Mouse (Mus musculus): Measurements from ENCODE around the gene Slc6a19. TPM values are rescaled to one million over a fixed set of nuclear protein-coding genes. Genes with fewer than 3 reads are reported as not detected.

The Slc6a19 gene
- polyA plus RNA-seq, 1 experiment = 18.6 TPM

- H3K27me3 ChIP-seq (ENCODE audit: control insufficient read depth, insufficient read depth, low read length) = no peaks in the 10 kb centered on the region
- 89% methylated on average over 11 of the region's 11 CpGs for WGBS
- TF ChIP-seq POLR2A (IDR thresholded peaks at IDR 0.05; ENCODE audit: control insufficient read depth, extremely low read depth, insufficient read depth, low read length, poor library complexity) = no peak
- no peak for TF ChIP-seq CTCF (IDR thresholded peaks at IDR 0.05; ENCODE audit: borderline replicate concordance, control insufficient read depth, extremely low read depth, insufficient read depth, low read length, poor library complexity)
- H3K4me1 ChIP-seq (replicated peaks; ENCODE audit: control insufficient read depth, insufficient read depth, low read length) = peaks cover 64% of the 10 kb centered on the region
- DNase-seq = no peak
- peaks cover 8% of the 10 kb centered on the region for H3K36me3 ChIP-seq (ENCODE audit: control insufficient read depth, insufficient read depth, low read length)
- H3K27ac ChIP-seq (ENCODE audit: control insufficient read depth, insufficient read depth, low read length) = no peak overlapping the region
- no peak overlapping the region for H3K4me3 ChIP-seq (ENCODE audit: control insufficient read depth, insufficient read depth, low read length)
Observed at GRCm38 (mm10) chr13:73683682-73684081, 21.0 kb downstream of the Slc6a19 start.

GRCm38 (mm10) chr13:73682226-73682625 is 22.4 kb downstream of the Slc6a19 start:
- TF ChIP-seq POLR2A (IDR thresholded peaks at IDR 0.05; ENCODE audit: control insufficient read depth, extremely low read depth, insufficient read depth, low read length, poor library complexity) = no peak
- no peak for TF ChIP-seq CTCF (IDR thresholded peaks at IDR 0.05; ENCODE audit: borderline replicate concordance, control insufficient read depth, extremely low read depth, insufficient read depth, low read length, poor library complexity)
- H3K4me1 ChIP-seq (replicated peaks; ENCODE audit: control insufficient read depth, insufficient read depth, low read length) = peaks cover 55% of the 10 kb centered on the region
- H3K27ac ChIP-seq (ENCODE audit: control insufficient read depth, insufficient read depth, low read length) = 0 out of 2 replicates have a peak overlapping the region, but pooled peaks have one; percentile 19
- WGBS = 68% methylated on average over 2 of the region's 2 CpGs
- H3K27me3 ChIP-seq (ENCODE audit: control insufficient read depth, insufficient read depth, low read length) = no peaks in the 10 kb centered on the region
- H3K36me3 ChIP-seq (ENCODE audit: control insufficient read depth, insufficient read depth, low read length) = peaks cover 8% of the 10 kb centered on the region
- no peak for DNase-seq
- no peak overlapping the region for H3K4me3 ChIP-seq (ENCODE audit: control insufficient read depth, insufficient read depth, low read length)

- Histone ChIP-seq H3K27ac (ENCODE audit: control insufficient read depth, insufficient read depth, low read length) (no peak overlapping the region), H3K4me1 (replicated peaks; ENCODE audit: control insufficient read depth, insufficient read depth, low read length) (peaks cover 37% of the 10 kb centered on the region)
Observed at GRCm38 (mm10) chr13:73680394-73680793, 24.3 kb downstream of the Slc6a19 start.

DNA sequence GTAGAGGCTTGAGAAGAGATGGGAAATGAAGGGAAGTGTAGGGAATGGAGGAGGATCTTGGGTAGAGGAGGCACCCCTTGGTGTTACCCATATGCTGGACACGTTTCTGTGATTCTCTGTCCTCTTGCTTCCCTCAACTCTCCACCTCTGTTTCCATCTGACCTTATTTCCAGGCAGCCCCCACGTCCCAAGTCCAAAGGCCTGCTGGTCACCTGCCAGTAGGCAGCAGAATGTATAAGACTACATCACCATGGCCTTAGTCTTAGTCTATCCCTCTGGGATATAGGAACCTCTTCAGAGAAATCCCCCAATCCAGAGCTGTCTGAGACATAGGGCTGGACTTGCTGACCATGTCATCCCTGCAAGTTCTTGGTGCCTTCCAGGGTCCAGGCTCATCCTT is 25.4 kb downstream of the Slc6a19 start:
- no peak for DNase-seq
- 93% methylated on average over 2 of the region's 2 CpGs for WGBS
- TF ChIP-seq POLR2A (IDR thresholded peaks at IDR 0.05; ENCODE audit: control insufficient read depth, extremely low read depth, insufficient read depth, low read length, poor library complexity) = no peak
- TF ChIP-seq CTCF (IDR thresholded peaks at IDR 0.05; ENCODE audit: borderline replicate concordance, control insufficient read depth, extremely low read depth, insufficient read depth, low read length, poor library complexity) = no peak
- peaks cover 34% of the 10 kb centered on the region for H3K4me1 ChIP-seq (replicated peaks; ENCODE audit: control insufficient read depth, insufficient read depth, low read length)
- peaks cover 8% of the 10 kb centered on the region for H3K36me3 ChIP-seq (ENCODE audit: control insufficient read depth, insufficient read depth, low read length)
- H3K4me3 ChIP-seq (ENCODE audit: control insufficient read depth, insufficient read depth, low read length) = no peak overlapping the region
- no peak overlapping the region for H3K27ac ChIP-seq (ENCODE audit: control insufficient read depth, insufficient read depth, low read length)
- no peaks in the 10 kb centered on the region for H3K27me3 ChIP-seq (ENCODE audit: control insufficient read depth, insufficient read depth, low read length)

More at GRCm38 (mm10) chr13:73680394-73680793, 24.3 kb downstream of the Slc6a19 start:
- Histone ChIP-seq H3K4me3 (ENCODE audit: control insufficient read depth, insufficient read depth, low read length) (no peak overlapping the region), H3K36me3 (ENCODE audit: control insufficient read depth, insufficient read depth, low read length) (peaks cover 8% of the 10 kb centered on the region), H3K27me3 (ENCODE audit: control insufficient read depth, insufficient read depth, low read length) (no peaks in the 10 kb centered on the region)
- TF ChIP-seq POLR2A (IDR thresholded peaks at IDR 0.05; ENCODE audit: control insufficient read depth, extremely low read depth, insufficient read depth, low read length, poor library complexity) (no peak), CTCF (IDR thresholded peaks at IDR 0.05; ENCODE audit: borderline replicate concordance, control insufficient read depth, extremely low read depth, insufficient read depth, low read length, poor library complexity) (no peak)
- no peak for DNase-seq
- whole genome bisulfite sequencing = 5% methylated on average over 1 of the region's 1 CpGs

DNA sequence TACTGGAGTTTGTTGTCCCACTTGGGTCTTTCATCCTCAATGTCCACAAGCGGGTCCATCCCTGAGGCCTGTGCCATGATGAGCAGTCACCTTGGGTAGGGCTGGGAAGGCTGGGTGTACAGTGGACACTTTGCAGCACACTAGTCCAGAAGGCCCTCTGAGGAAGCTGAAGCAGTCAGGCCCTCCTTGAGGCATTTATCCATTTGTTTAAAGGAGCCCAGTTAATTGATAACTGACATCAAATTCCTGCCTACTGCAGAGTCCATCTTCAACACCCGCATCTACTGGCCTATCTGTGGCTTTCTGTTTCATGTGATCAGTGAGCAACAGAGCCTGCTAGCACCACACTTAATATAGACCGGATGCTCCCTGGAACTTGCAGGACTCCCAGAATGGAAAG is 26.8 kb downstream of the Slc6a19 start, which contains the start of gene Slc6a18:
Slc6a18 (minus strand) TSS at position 171 of the 400 bp plus-strand sequence.
- 95% methylated on average over 3 of the region's 3 CpGs for WGBS
- H3K27me3 ChIP-seq (ENCODE audit: control insufficient read depth, insufficient read depth, low read length) = no peaks in the 10 kb centered on the region
- no peak for TF ChIP-seq CTCF (IDR thresholded peaks at IDR 0.05; ENCODE audit: borderline replicate concordance, control insufficient read depth, extremely low read depth, insufficient read depth, low read length, poor library complexity)
- TF ChIP-seq POLR2A (IDR thresholded peaks at IDR 0.05; ENCODE audit: control insufficient read depth, extremely low read depth, insufficient read depth, low read length, poor library complexity) = no peak
- H3K36me3 ChIP-seq (ENCODE audit: control insufficient read depth, insufficient read depth, low read length) = peaks cover 8% of the 10 kb centered on the region
- DNase-seq = no peak
- H3K27ac ChIP-seq (ENCODE audit: control insufficient read depth, insufficient read depth, low read length) = no peak within 1 kb of the TSS
- peaks cover 22% of the 10 kb centered on the region for H3K4me1 ChIP-seq (replicated peaks; ENCODE audit: control insufficient read depth, insufficient read depth, low read length)
- no peak within 1 kb of the TSS for H3K4me3 ChIP-seq (ENCODE audit: control insufficient read depth, insufficient read depth, low read length)

DNA sequence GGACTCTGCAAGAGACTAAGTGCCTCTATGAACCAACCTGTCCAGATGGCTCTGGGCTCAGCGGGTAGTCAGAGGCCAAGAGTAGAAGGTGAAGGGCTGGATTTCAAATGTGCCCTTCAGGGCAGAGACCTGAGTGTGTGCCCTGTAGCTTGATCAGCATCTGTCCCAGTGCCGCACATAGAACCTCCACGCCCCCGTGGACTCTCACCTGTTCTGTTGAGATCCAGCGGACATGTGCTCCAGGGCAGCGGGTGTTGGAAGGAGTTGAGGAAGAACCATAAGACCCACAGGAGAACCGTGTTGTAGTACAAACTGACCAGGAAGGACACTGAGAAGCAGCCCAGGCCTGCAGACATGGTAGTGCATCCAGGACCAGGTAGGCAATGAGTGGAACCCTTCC is 29.5 kb downstream of the Slc6a19 start:
- Histone ChIP-seq H3K4me1 (replicated peaks; ENCODE audit: control insufficient read depth, insufficient read depth, low read length) (peaks cover 4% of the 10 kb centered on the region), H3K27ac (ENCODE audit: control insufficient read depth, insufficient read depth, low read length) (no peak overlapping the region), H3K4me3 (ENCODE audit: control insufficient read depth, insufficient read depth, low read length) (no peak overlapping the region), H3K36me3 (ENCODE audit: control insufficient read depth, insufficient read depth, low read length) (no peaks in the 10 kb centered on the region), H3K27me3 (ENCODE audit: control insufficient read depth, insufficient read depth, low read length) (no peaks in the 10 kb centered on the region)
- 94% methylated on average over 7 of the region's 7 CpGs for WGBS
- TF ChIP-seq CTCF (IDR thresholded peaks at IDR 0.05; ENCODE audit: borderline replicate concordance, control insufficient read depth, extremely low read depth, insufficient read depth, low read length, poor library complexity) (no peak), POLR2A (IDR thresholded peaks at IDR 0.05; ENCODE audit: control insufficient read depth, extremely low read depth, insufficient read depth, low read length, poor library complexity) (no peak)
- DNase-seq = no peak

All from thymus, adult 2 months (tissue).